Mouse (Mus musculus) liver, embryonic 16.5 days (tissue): ENCODE data around the gene Pacrg. TPM values are rescaled to one million over a fixed set of nuclear protein-coding genes. Genes with fewer than 3 reads are reported as not detected.

Source experiments
- ATAC-seq: fragments of 200-750 bp; cut with Nextera tagmentation; 2 replicates; pipeline ENCODE4 v1.8.0; 2017; ENCODE audit warnings: low read depth, mild to moderate bottlenecking, moderate number of reproducible peaks, moderate library complexity
- H3K27ac ChIP-seq: fragments of 300-500 bp; sonication (generic); 2 replicates; pipeline ENCODE4 v1.5.1; 2014; ENCODE audit warnings: mild to moderate bottlenecking, low read length
- H3K27me3 ChIP-seq: fragments of 300-500 bp; sonication (generic); 2 replicates; pipeline ENCODE4 v1.6.1; 2014; ENCODE audit warnings: low read depth, low read length, mixed read lengths; ENCODE audit not compliant: control insufficient read depth, insufficient read depth
- H3K36me3 ChIP-seq: fragments of 300-500 bp; sonication (generic); 2 replicates; pipeline ENCODE4 v1.6.1; 2014; ENCODE audit warnings: mild to moderate bottlenecking; ENCODE audit not compliant: control insufficient read depth, insufficient read depth
- H3K4me1 ChIP-seq: fragments of 300-500 bp; sonication (generic); 2 replicates; pipeline ENCODE4 v1.6.1; 2014; ENCODE audit warnings: low read depth, low read length, mixed read lengths; ENCODE audit not compliant: control insufficient read depth
- H3K4me2 ChIP-seq: fragments of 300-500 bp; sonication (generic); 2 replicates; pipeline ENCODE4 v1.6.1; 2014; ENCODE audit warnings: low read depth, low read length, mixed read lengths
- H3K4me3 ChIP-seq: fragments of 300-500 bp; sonication (generic); 2 replicates; pipeline ENCODE4 v1.5.1; 2014; ENCODE audit warnings: low read depth, mild to moderate bottlenecking, low read length
- H3K9ac ChIP-seq: fragments of 300-500 bp; sonication (generic); 2 replicates; pipeline ENCODE4 v1.6.1; 2014; ENCODE audit warnings: low read depth, low read length
- H3K9me3 ChIP-seq: fragments of 300-500 bp; sonication (generic); replicated peaks from 2 replicates; pipeline ENCODE4 v1.6.1; 2016; ENCODE audit warnings: low read length; ENCODE audit not compliant: control insufficient read depth
- WGBS: fragments of 180-500 bp; shearing (Covaris S2); extraction: QIAGEN DNeasy Blood & Tissue Kit; methylation state at CpG from one replicate; pipeline ENCODE4 v1.1.7; 2014; ENCODE audit not compliant: insufficient replicate concordance; 5-methylcytosine and 5-hydroxymethylcytosine counted together
- polyA plus RNA-seq: library from polyadenylated mRNA; unstranded; fragments of >200 nt; fragmentation: Nextera tagmentation; extraction: Ambion mirVana; gene quantifications from 2 replicates; pipeline ENCODE4 v1.2.1, GENCODE M21; 2015

Pacrg gene
- polyA plus RNA-seq, 1 experiment from 2014 or later: not detected

GRCm38 (mm10) chr17:10469874-10470568 lies 370.1 kb downstream of the Pacrg start:
- 53% methylated on average over 9 of the region's 9 CpGs for WGBS
- Histone ChIP-seq H3K9me3 (no peaks in the 10 kb centered on the region), H3K27me3 (no peaks in the 10 kb centered on the region), H3K4me3 (no peak overlapping the region), H3K4me1 (no peaks in the 10 kb centered on the region), H3K4me2 (no peak overlapping the region), H3K9ac (no peak overlapping the region), H3K36me3 (no peaks in the 10 kb centered on the region), H3K27ac (no peak overlapping the region)
- no peak for ATAC-seq

- no peaks in the 10 kb centered on the region for H3K36me3 ChIP-seq
- H3K4me1 ChIP-seq: no peaks in the 10 kb centered on the region
- H3K27ac ChIP-seq: no peak overlapping the region
- no peak overlapping the region for H3K4me3 ChIP-seq
- no peak overlapping the region for H3K9ac ChIP-seq
- no peaks in the 10 kb centered on the region for H3K9me3 ChIP-seq
- no peak for ATAC-seq
- no peak overlapping the region for H3K4me2 ChIP-seq
- WGBS: 63% methylated on average over 3 of the region's 3 CpGs
- no peaks in the 10 kb centered on the region for H3K27me3 ChIP-seq
Measured at GRCm38 (mm10) chr17:10467102-10467501, 373.0 kb downstream of the Pacrg start.

- no peak for ATAC-seq
- H3K9ac ChIP-seq: no peak overlapping the region
- H3K27ac ChIP-seq: no peak overlapping the region
- WGBS: 66% methylated on average over 6 of the region's 6 CpGs
- no peaks in the 10 kb centered on the region for H3K36me3 ChIP-seq
- H3K4me3 ChIP-seq: no peak overlapping the region
- H3K4me2 ChIP-seq: no peak overlapping the region
- no peaks in the 10 kb centered on the region for H3K4me1 ChIP-seq
- H3K9me3 ChIP-seq: no peaks in the 10 kb centered on the region
- H3K27me3 ChIP-seq: no peaks in the 10 kb centered on the region
Measured at GRCm38 (mm10) chr17:10465467-10465866, 374.6 kb downstream of the Pacrg start.

- 47% methylated on average over 2 of the region's 3 CpGs for WGBS
- H3K9ac ChIP-seq: no peak overlapping the region
- H3K36me3 ChIP-seq: no peaks in the 10 kb centered on the region
- H3K4me2 ChIP-seq: no peak overlapping the region
- no peak overlapping the region for H3K27ac ChIP-seq
- H3K4me3 ChIP-seq: no peak overlapping the region
- H3K9me3 ChIP-seq: no peaks in the 10 kb centered on the region
- H3K4me1 ChIP-seq: no peaks in the 10 kb centered on the region
- ATAC-seq: no peak
- H3K27me3 ChIP-seq: no peaks in the 10 kb centered on the region
Measured at GRCm38 (mm10) chr17:10464700-10465099, 375.4 kb downstream of the Pacrg start.

GRCm38 (mm10) chr17:10463626-10464025 lies 376.5 kb downstream of the Pacrg start:
- H3K9me3 ChIP-seq: no peaks in the 10 kb centered on the region
- H3K4me2 ChIP-seq: no peak overlapping the region
- ATAC-seq: no peak
- WGBS: 58% methylated on average over 3 of the region's 3 CpGs
- H3K4me3 ChIP-seq: no peak overlapping the region
- no peaks in the 10 kb centered on the region for H3K36me3 ChIP-seq
- no peak overlapping the region for H3K9ac ChIP-seq
- no peaks in the 10 kb centered on the region for H3K27me3 ChIP-seq
- no peak overlapping the region for H3K27ac ChIP-seq
- H3K4me1 ChIP-seq: no peaks in the 10 kb centered on the region

GRCm38 (mm10) chr17:10460916-10461315 lies 379.2 kb downstream of the Pacrg start:
- no peak for ATAC-seq
- Histone ChIP-seq H3K4me2 (no peak overlapping the region), H3K36me3 (no peaks in the 10 kb centered on the region), H3K4me1 (no peaks in the 10 kb centered on the region), H3K27me3 (no peaks in the 10 kb centered on the region), H3K9ac (no peak overlapping the region), H3K9me3 (no peaks in the 10 kb centered on the region), H3K27ac (no peak overlapping the region), H3K4me3 (no peak overlapping the region)
- 63% methylated on average over 4 of the region's 4 CpGs for WGBS

GRCm38 (mm10) chr17:10458743-10459142 lies 381.4 kb downstream of the Pacrg start:
- Histone ChIP-seq H3K9me3 (no peaks in the 10 kb centered on the region), H3K36me3 (no peaks in the 10 kb centered on the region), H3K9ac (no peak overlapping the region), H3K4me2 (no peak overlapping the region), H3K4me3 (no peak overlapping the region), H3K27me3 (no peaks in the 10 kb centered on the region), H3K27ac (no peak overlapping the region), H3K4me1 (no peaks in the 10 kb centered on the region)
- ATAC-seq: no peak

- Histone ChIP-seq H3K36me3 (no peaks in the 10 kb centered on the region), H3K4me3 (no peak overlapping the region), H3K27me3 (no peaks in the 10 kb centered on the region), H3K4me2 (no peak overlapping the region), H3K9ac (no peak overlapping the region), H3K9me3 (no peaks in the 10 kb centered on the region), H3K4me1 (no peaks in the 10 kb centered on the region), H3K27ac (no peak overlapping the region)
- no peak for ATAC-seq
- WGBS: 79% methylated on average over 4 of the region's 4 CpGs
Measured at GRCm38 (mm10) chr17:10456409-10456808, 383.7 kb downstream of the Pacrg start.

GRCm38 (mm10) chr17:10455961-10456360 lies 384.1 kb downstream of the Pacrg start:
- H3K27me3 ChIP-seq: no peaks in the 10 kb centered on the region
- H3K4me2 ChIP-seq: no peak overlapping the region
- H3K36me3 ChIP-seq: no peaks in the 10 kb centered on the region
- ATAC-seq: no peak
- H3K27ac ChIP-seq: no peak overlapping the region
- 68% methylated on average over 7 of the region's 7 CpGs for WGBS
- H3K9me3 ChIP-seq: no peaks in the 10 kb centered on the region
- no peaks in the 10 kb centered on the region for H3K4me1 ChIP-seq
- no peak overlapping the region for H3K4me3 ChIP-seq
- H3K9ac ChIP-seq: no peak overlapping the region
